In genomic region chr5:151142241-151142640, GRCm38 (mm10) we compare ENCODE assay signal across 8 mouse cellular contexts.
DNase-seq lines count a peak whose midpoint lies in the region; ATAC-seq lines count a peak whose summit lies in the region.

No protein-coding gene starts in this region.

- no peak for ATAC-seq in heart, embryonic 15.5 days (replicated peaks; ENCODE audit: insufficient number of reproducible peaks, insufficient read depth, low FRiP score, low read depth)
- ATAC-seq in midbrain, embryonic 15.5 days (replicated peaks), result 0 out of 2 replicates have a peak, but pooled peaks have one; percentile 18

- no peaks in the 10 kb centered on the region for H3K9me3 ChIP-seq in heart, embryonic 15.5 days (replicated peaks)
- H3K9me3 ChIP-seq in midbrain, embryonic 15.5 days, result no peaks in the 10 kb centered on the region

- no peak overlapping the region for H3K9ac ChIP-seq in heart, embryonic 15.5 days
- no peak overlapping the region for H3K9ac ChIP-seq in midbrain, embryonic 15.5 days

- H3K4me1 ChIP-seq in heart, embryonic 15.5 days (replicated peaks), result peaks cover 27% of the 10 kb centered on the region
- peaks cover 16% of the 10 kb centered on the region for H3K4me1 ChIP-seq in midbrain, embryonic 15.5 days

- WGBS in heart, embryonic 15.5 days, result 27% methylated on average over 5 of the region's 5 CpGs
- WGBS in midbrain, embryonic 15.5 days, result 41% methylated on average over 5 of the region's 5 CpGs

- peak overlapping the region; percentile 58 for H3K27ac ChIP-seq in heart, embryonic 15.5 days
- 0 out of 2 replicates have a peak overlapping the region, but pooled peaks have one; percentile 65 for H3K27ac ChIP-seq in midbrain, embryonic 15.5 days

- no peaks in the 10 kb centered on the region for H3K36me3 ChIP-seq in heart, embryonic 15.5 days
- H3K36me3 ChIP-seq in midbrain, embryonic 15.5 days (replicated peaks), result no peaks in the 10 kb centered on the region

- H3K27me3 ChIP-seq in heart, embryonic 15.5 days, result no peaks in the 10 kb centered on the region
- H3K27me3 ChIP-seq in midbrain, embryonic 15.5 days (replicated peaks), result no peaks in the 10 kb centered on the region

- H3K4me2 ChIP-seq in heart, embryonic 15.5 days, result no peak overlapping the region
- no peak overlapping the region for H3K4me2 ChIP-seq in midbrain, embryonic 15.5 days

- peak; percentile 66 for DNase-seq in ovary, adult 18-20 months (ENCODE audit: low spot score)
- no peak for DNase-seq in ovary, postnatal 14 days (ENCODE audit: low spot score)
- peak; percentile 37 for DNase-seq in embryo, embryonic 10 days (ENCODE audit: low spot score)
- peak; percentile 73 for DNase-seq in kidney, postnatal 14 days
- DNase-seq in layer of hippocampus, postnatal 36 days, result no peak
- DNase-seq in cerebellum, adult 11 months, result no peak

- no peak overlapping the region for H3K4me3 ChIP-seq in heart, embryonic 15.5 days
- H3K4me3 ChIP-seq in midbrain, embryonic 15.5 days, result no peak overlapping the region

Comparison
In these comparisons a context has a peak if more than half of its experiments do, and no peak if none do; other contexts are left out.
1. DNase-seq: peak in ovary, adult 18-20 months (single experiment), embryo, embryonic 10 days (single experiment) and kidney, postnatal 14 days (single experiment); none in ovary, postnatal 14 days (single experiment), layer of hippocampus, postnatal 36 days (0 of 2) and cerebellum, adult 11 months (single experiment).